Mouse (Mus musculus) lung, postnatal 4 days (tissue): ENCODE measurements at regions not wholly inside any gene's neighbourhood (a gene's known extent, or its start where the extent isn't known, plus 50 kb on each side); places are given as distances from the start of the nearest gene placed in this dataset.

Experiments
- DNase-seq, 2 experiments: peaks; one replicate each; pipeline ENCODE4 v3.0.0; 2021

GRCm38 (mm10) chr19:57541693-57542314 is 69.0 kb upstream of the Atrnl1 start:
- DNase-seq: no peak

GRCm38 (mm10) chr19:57542506-57542905 is 68.3 kb upstream of the Atrnl1 start:
- DNase-seq: no peak

GRCm38 (mm10) chr19:57543681-57544214 is 67.1 kb upstream of the Atrnl1 start:
- DNase-seq: peak; percentile 30 to 36

- no peak for DNase-seq
Observed at GRCm38 (mm10) chr19:57544229-57544879, 66.5 kb upstream of the Atrnl1 start.

- DNase-seq: no peak
Observed at GRCm38 (mm10) chr19:57545071-57545470, 65.8 kb upstream of the Atrnl1 start.

- peak in 1 of 2 experiments; percentile 22 for DNase-seq
Observed at GRCm38 (mm10) chr19:57546039-57546438, 64.8 kb upstream of the Atrnl1 start.

GRCm38 (mm10) chr19:57546519-57546918 is 64.3 kb upstream of the Atrnl1 start:
- DNase-seq: no peak

GRCm38 (mm10) chr19:57548093-57548492 is 62.7 kb upstream of the Atrnl1 start:
- DNase-seq: no peak

- no peak for DNase-seq
Observed at GRCm38 (mm10) chr19:57548661-57549060, 62.2 kb upstream of the Atrnl1 start.

- DNase-seq: no peak
Observed at GRCm38 (mm10) chr19:57552964-57553740, 57.7 kb upstream of the Atrnl1 start.

- DNase-seq: no peak
Observed at GRCm38 (mm10) chr19:57554086-57554485, 56.7 kb upstream of the Atrnl1 start.

- no peak for DNase-seq
Observed at GRCm38 (mm10) chr19:57555313-57555712, 55.5 kb upstream of the Atrnl1 start.

GRCm38 (mm10) chr19:57558420-57558967 is 52.3 kb upstream of the Atrnl1 start:
- no peak for DNase-seq

GRCm38 (mm10) chr19:57560757-57561156 is 50.1 kb upstream of the Atrnl1 start:
- DNase-seq: no peak
